Mouse (Mus musculus): ENCODE measurements at regions not wholly inside any gene's neighbourhood (a gene's known extent, or its start where the extent isn't known, plus 50 kb on each side); places are given as distances from the start of the nearest gene placed in this dataset.

DNA sequence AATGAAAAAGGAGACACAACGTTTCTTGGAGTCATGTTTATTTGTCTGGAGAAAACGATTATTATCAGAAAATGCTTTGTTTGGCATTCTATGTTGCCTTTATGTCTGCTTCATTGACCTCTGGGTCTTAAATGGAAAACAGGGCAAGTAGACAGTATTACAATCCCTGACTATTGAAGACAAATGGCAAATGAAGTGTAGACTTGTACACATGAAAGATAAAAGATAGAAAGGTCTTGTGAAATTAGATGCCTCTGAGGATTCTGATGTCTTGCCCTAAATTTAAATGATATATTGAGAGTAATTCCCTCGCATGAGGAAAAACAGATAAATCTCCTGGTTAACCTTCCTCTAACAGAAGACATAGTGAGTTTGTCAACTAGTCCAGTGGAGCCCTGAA lies 1186.7 kb downstream of the Slitrk1 start:
- no peak for DNase-seq

GRCm38 (mm10) chr14:107688349-107688748 lies 1225.6 kb downstream of the Slitrk1 start:
- no peak for DNase-seq

- DNase-seq: no peak
These were observed 1226.5 kb downstream of the Slitrk1 start for GRCm38 (mm10) chr14:107687261-107688019.

DNA sequence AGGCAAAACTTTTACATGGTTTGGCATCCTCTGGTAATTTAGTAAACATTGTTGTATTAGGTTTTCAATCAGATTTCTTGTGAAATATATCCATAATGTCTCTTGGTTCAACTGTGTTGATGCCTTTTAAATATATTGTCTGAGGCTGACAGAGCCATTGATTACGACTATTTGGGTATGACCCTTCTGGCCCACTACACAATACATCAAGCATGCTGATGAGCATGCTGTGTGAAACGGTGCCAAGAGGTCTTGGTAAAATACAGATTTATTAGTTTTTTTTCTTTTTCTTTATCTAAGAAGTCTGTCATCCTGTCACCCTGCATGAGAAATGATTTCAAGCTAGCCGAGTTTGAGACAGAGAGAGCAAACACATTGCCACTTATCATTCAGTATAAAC lies 1257.4 kb downstream of the Slitrk1 start:
- DNase-seq: no peak

- DNase-seq: no peak
These were observed 1298.5 kb downstream of the Slitrk1 start for GRCm38 (mm10) chr14:107615466-107615865.

- DNase-seq: peak; percentile 4 to 20
These were observed 1299.6 kb downstream of the Slitrk1 start for GRCm38 (mm10) chr14:107614348-107614747.

- no peak for DNase-seq
These were observed 1310.8 kb downstream of the Slitrk1 start for GRCm38 (mm10) chr14:107603198-107603597.

GRCm38 (mm10) chr14:107586715-107587114 lies 1327.2 kb downstream of the Slitrk1 start:
- DNase-seq: no peak

GRCm38 (mm10) chr14:107584252-107584651 lies 1329.7 kb downstream of the Slitrk1 start:
- DNase-seq: no peak

GRCm38 (mm10) chr14:107570676-107571075 lies 1343.3 kb downstream of the Slitrk1 start:
- no peak for DNase-seq

GRCm38 (mm10) chr14:107568496-107568895 lies 1345.5 kb downstream of the Slitrk1 start:
- DNase-seq: no peak
